Mouse (Mus musculus): ENCODE data around the gene Efna2.
"Not testable (repeated sequence)": the region's sequence is repeated elsewhere in the genome, so short reads cannot be mapped to it uniquely, and the experiment has no call there.

Gene Efna2

GRCm38 (mm10) chr10:80194441-80194840 is 15.2 kb downstream of the Efna2 start:
- DNase-seq: no peak

- DNase-seq: no peak
These were observed 16.9 kb downstream of the Efna2 start for GRCm38 (mm10) chr10:80196167-80196566.

- no peak for DNase-seq
These were observed 17.7 kb downstream of the Efna2 start for GRCm38 (mm10) chr10:80196778-80197581.

- peak; percentile 84 for DNase-seq
These were observed 20.2 kb downstream of the Efna2 start for GRCm38 (mm10) chr10:80199440-80200008.

- no peak for DNase-seq
These were observed 21.2 kb downstream of the Efna2 start for GRCm38 (mm10) chr10:80200485-80200884.

- no peak for DNase-seq
These were observed 24.8 kb downstream of the Efna2 start for GRCm38 (mm10) chr10:80204055-80204454.

- DNase-seq: no peak
These were observed 27.9 kb downstream of the Efna2 start for GRCm38 (mm10) chr10:80207201-80207600.

- DNase-seq: no peak
These were observed 28.4 kb downstream of the Efna2 start for GRCm38 (mm10) chr10:80207676-80208075.

- no peak for DNase-seq
These were observed 29.0 kb downstream of the Efna2 start for GRCm38 (mm10) chr10:80208248-80208647.

- no peak for DNase-seq
These were observed 29.6 kb downstream of the Efna2 start for GRCm38 (mm10) chr10:80208841-80209371.

- not testable (repeated sequence) for DNase-seq
These were observed 32.3 kb downstream of the Efna2 start for GRCm38 (mm10) chr10:80211547-80212103.

GRCm38 (mm10) chr10:80215048-80215772 is 35.9 kb downstream of the Efna2 start:
- DNase-seq: no peak

- DNase-seq: no peak
These were observed 41.4 kb downstream of the Efna2 start for GRCm38 (mm10) chr10:80220676-80221075.

- DNase-seq: not testable (repeated sequence)
These were observed 43.9 kb downstream of the Efna2 start for GRCm38 (mm10) chr10:80223137-80223536.

GRCm38 (mm10) chr10:80226071-80226415 is 46.8 kb downstream of the Efna2 start:
- no peak for DNase-seq

- DNase-seq: peak; percentile 99
These were observed 47.3 kb downstream of the Efna2 start, which contains the start of gene Mum1 for GRCm38 (mm10) chr10:80226416-80227165. TSS of gene Mum1 (plus strand) at chr10:80226434.

GRCm38 (mm10) chr10:80227166-80227539 is 47.9 kb downstream of the Efna2 start:
- DNase-seq: peak; percentile 14

GRCm38 (mm10) chr10:80227877-80228775 is 48.8 kb downstream of the Efna2 start:
- peak; percentile 58 for DNase-seq

- DNase-seq: no peak
These were observed 57.0 kb downstream of the Efna2 start for GRCm38 (mm10) chr10:80236145-80236825.

- DNase-seq: no peak
These were observed 57.7 kb downstream of the Efna2 start for GRCm38 (mm10) chr10:80237020-80237419.

GRCm38 (mm10) chr10:80238306-80238705 is 59.0 kb downstream of the Efna2 start:
- no peak for DNase-seq
